Mouse (Mus musculus) embryonic fibroblast, embryonic 13.5 days (primary cell): ENCODE results near the gene Slfnl1. TPM values are rescaled to one million over a fixed set of nuclear protein-coding genes. Genes with fewer than 3 reads are reported as not detected.
A peak's percentile ranks its signal among the peaks of the same experiment; 100 is the strongest.

Experiments used
- H3K27ac ChIP-seq: 2 replicates; pipeline ENCODE4 v1.5.1; 2012; ENCODE audit warnings: low read length, control low read depth, inconsistent platforms; ENCODE audit not compliant: insufficient read depth
- H3K4me1 ChIP-seq: 2 replicates; pipeline ENCODE4 v1.6.1; 2011; ENCODE audit warnings: low read length; ENCODE audit not compliant: control insufficient read depth, insufficient read depth
- H3K4me3 ChIP-seq: 2 replicates; pipeline ENCODE4 v1.5.1; 2011; ENCODE audit warnings: mild to moderate bottlenecking, control low read depth, low read length; ENCODE audit not compliant: insufficient read depth
- CTCF ChIP-seq: IDR thresholded peaks from 2 replicates; pipeline ENCODE4 v1.5.1; 2011; ENCODE audit warnings: mild to moderate bottlenecking, control low read depth, low read length, moderate library complexity, borderline replicate concordance; ENCODE audit not compliant: insufficient read depth
- POLR2A ChIP-seq: IDR thresholded peaks from 2 replicates; pipeline ENCODE4 v1.6.1; 2011; ENCODE audit warnings: low read depth, mild to moderate bottlenecking, control low read depth, low read length, moderate library complexity
- polyA plus RNA-seq: library from polyadenylated mRNA; stranded (reverse); fragments of >200 nt; gene quantifications from 2 replicates; pipeline ENCODE4 v1.2.4, GENCODE M21; 2011; ENCODE audit warnings: low read depth; ENCODE audit not compliant: missing spikeins, insufficient read length

The Slfnl1 gene
- 0.30 TPM in 1 of 2 replicates, not detected in the other for polyA plus RNA-seq

DNA sequence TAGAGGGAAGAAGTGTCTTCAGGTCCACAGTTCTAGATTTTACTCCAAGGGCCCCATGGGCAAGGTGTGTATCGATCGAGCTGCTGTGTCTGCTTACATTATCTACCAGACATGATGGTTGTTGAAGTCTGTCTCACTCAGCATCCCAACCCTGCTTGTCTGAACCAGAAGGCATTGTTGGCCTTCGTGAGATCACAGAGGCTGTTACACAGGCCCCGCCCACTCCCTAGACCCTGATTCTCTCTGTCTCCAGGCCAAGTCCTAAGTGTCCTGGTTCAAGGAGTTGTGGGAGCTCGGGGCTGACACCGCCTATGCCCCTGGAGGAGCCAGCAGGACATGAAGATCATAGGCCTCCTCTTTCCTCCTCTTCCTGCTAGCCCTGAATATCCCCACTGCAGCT lies at the start of gene Slfnl1:
Gene Slfnl1, plus strand, starts transcription at position 246 of the 400 bp plus-strand sequence.
- Histone ChIP-seq H3K27ac (no peak within 1 kb of the TSS), H3K4me1 (no peaks in the 10 kb centered on the region), H3K4me3 (no peak within 1 kb of the TSS)
- TF ChIP-seq CTCF (no peak), POLR2A (no peak)

- no peak for TF ChIP-seq POLR2A
- no peak for TF ChIP-seq CTCF
- Histone ChIP-seq H3K4me3 (no peak overlapping the region), H3K4me1 (peaks cover 11% of the 10 kb centered on the region), H3K27ac (peak overlapping the region; percentile 41; the same call in 1 of the 2 replicates)
Measured at GRCm38 (mm10) chr4:120487707-120488106, 44.3 kb upstream of the Slfnl1 start.

DNA sequence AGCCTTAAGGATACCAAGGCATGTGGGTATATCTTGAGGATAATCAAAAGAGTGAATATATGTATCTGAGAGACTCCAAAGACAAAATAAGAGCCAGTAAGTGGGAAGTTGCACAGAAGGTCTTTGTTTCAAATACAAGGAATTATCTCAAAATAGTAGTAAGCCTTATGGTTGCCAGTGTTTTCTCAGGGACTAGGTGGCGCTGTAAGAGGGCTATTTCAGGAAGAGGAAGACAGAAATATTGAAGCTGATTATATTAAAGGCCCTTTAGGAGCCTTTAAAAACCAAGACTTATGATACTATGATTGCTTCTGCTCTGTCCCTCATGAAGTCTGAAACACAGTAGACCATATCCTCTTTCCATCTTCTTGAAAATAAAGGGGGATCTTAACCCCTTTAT lies 25.1 kb upstream of the Slfnl1 start:
- H3K4me3 ChIP-seq = no peak overlapping the region
- H3K4me1 ChIP-seq = no peaks in the 10 kb centered on the region
- no peak for TF ChIP-seq POLR2A
- TF ChIP-seq CTCF = no peak
- no peak overlapping the region for H3K27ac ChIP-seq

DNA sequence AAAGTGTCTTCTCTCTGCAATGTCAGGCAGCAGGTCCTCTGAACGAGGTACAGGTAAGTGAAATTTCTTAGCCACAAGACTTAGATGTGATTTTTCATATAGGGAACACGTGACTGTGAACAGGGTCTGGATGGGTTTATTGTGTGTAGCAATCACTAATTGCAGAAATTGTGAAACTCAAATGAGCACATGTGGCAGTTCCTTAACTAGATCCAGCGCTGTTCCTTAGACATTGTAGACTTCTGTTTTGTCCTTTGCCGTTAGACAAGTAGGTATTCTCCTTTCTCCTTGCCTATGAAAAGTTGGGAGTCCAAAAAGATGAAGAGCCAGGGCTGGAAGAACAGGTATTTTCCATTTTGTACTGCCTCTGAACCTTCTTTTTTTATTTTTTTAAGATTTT lies 20.8 kb upstream of the Slfnl1 start:
- TF ChIP-seq CTCF (no peak), POLR2A (no peak)
- H3K4me1 ChIP-seq = no peaks in the 10 kb centered on the region
- H3K4me3 ChIP-seq = no peak overlapping the region
- H3K27ac ChIP-seq = no peak overlapping the region

GRCm38 (mm10) chr4:120514366-120514765 lies 17.7 kb upstream of the Slfnl1 start:
- no peak overlapping the region for H3K4me3 ChIP-seq
- H3K4me1 ChIP-seq = peaks cover 8% of the 10 kb centered on the region; the same call in 1 of the 2 replicates
- TF ChIP-seq CTCF = no peak
- no peak for TF ChIP-seq POLR2A
- no peak overlapping the region for H3K27ac ChIP-seq

- Histone ChIP-seq H3K4me3 (no peak overlapping the region), H3K4me1 (peaks cover 8% of the 10 kb centered on the region; the same call in 1 of the 2 replicates), H3K27ac (peak overlapping the region; percentile 95)
- no peak for TF ChIP-seq CTCF
- no peak for TF ChIP-seq POLR2A
Measured at GRCm38 (mm10) chr4:120516491-120516890, 15.5 kb upstream of the Slfnl1 start.

DNA sequence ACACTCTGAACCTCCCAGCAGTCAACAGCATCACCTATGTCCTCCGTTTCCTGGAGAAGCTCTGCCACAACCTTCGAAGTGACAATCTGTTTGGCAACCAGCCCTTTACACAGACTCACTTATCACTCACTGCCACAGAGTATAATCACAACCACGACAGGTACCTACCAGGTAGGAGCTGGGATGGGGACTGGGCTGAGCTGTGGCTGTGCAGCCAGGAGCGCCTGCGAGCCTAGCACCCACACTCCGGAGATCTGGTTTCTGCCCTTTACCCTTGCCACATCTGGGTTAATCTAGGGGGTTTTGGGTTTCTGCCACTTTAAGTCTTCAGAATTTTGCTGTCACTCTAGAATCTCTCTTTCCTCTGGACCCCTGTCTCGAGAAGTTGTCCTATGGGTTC lies 15.1 kb upstream of the Slfnl1 start:
- H3K27ac ChIP-seq = peak overlapping the region; percentile 95

GRCm38 (mm10) chr4:120517335-120517734 lies 14.7 kb upstream of the Slfnl1 start:
- peak; percentile 52; the same call in 1 of the 2 replicates for TF ChIP-seq POLR2A
- TF ChIP-seq CTCF = no peak
- H3K27ac ChIP-seq = peak overlapping the region; percentile 95
- peaks cover 8% of the 10 kb centered on the region; the same call in 1 of the 2 replicates for H3K4me1 ChIP-seq
- peak overlapping the region; percentile 29 for H3K4me3 ChIP-seq

More for the DNA sequence above, 15.1 kb upstream of the Slfnl1 start:
- TF ChIP-seq POLR2A (no peak), CTCF (no peak)
- no peak overlapping the region for H3K4me3 ChIP-seq
- peaks cover 8% of the 10 kb centered on the region; the same call in 1 of the 2 replicates for H3K4me1 ChIP-seq

DNA sequence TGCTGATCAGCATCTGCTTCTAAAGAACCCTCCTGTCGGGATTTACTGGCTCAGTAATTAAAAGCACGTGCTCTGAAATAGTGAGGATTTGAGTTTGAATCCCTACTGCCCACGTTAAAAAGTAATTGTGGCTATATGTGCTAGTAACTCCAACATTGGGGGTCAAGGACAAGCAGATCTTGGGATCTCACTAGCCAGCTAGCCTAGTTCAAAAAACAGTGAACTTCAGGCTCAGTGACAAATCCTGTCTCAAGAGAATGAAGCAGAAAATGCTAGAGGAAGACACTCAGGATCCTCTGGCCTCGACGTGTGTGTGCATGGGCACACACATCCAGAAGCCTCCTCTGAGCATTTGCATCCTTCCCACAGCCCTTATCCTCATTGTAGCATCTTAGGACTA lies 10.3 kb upstream of the Slfnl1 start:
- Histone ChIP-seq H3K4me3 (no peak overlapping the region), H3K27ac (no peak overlapping the region), H3K4me1 (peaks cover 6% of the 10 kb centered on the region; the same call in 1 of the 2 replicates)
- TF ChIP-seq POLR2A (no peak), CTCF (no peak)

- no peak overlapping the region for H3K4me3 ChIP-seq
- no peak overlapping the region for H3K27ac ChIP-seq
- 0 out of 2 replicates have a peak, but pooled peaks cover 4% of the 10 kb centered on the region for H3K4me1 ChIP-seq
- TF ChIP-seq POLR2A (no peak), CTCF (no peak)
Measured at GRCm38 (mm10) chr4:120522351-120522750, 9.7 kb upstream of the Slfnl1 start.
